Mouse (Mus musculus) liver, embryonic 14.5 days (tissue): ENCODE data around the gene Sulf2.

Source experiments
- CTCF ChIP-seq: IDR thresholded peaks from 2 replicates; pipeline ENCODE4 v1.5.1; 2016; ENCODE audit warnings: antibody characterized with exemption, low read depth, control low read depth
- EP300 ChIP-seq: IDR thresholded peaks from 2 replicates; pipeline ENCODE4 v1.6.1; 2016; ENCODE audit warnings: antibody characterized with exemption, low read depth

- TF ChIP-seq EP300 (no peak), CTCF (no peak)
Observed at GRCm38 (mm10) chr2:166143871-166144270, 11.6 kb downstream of the Sulf2 start.
